Mouse (Mus musculus) G1E (cell line): ENCODE results near the gene Cyct. TPM values are rescaled to one million over a fixed set of nuclear protein-coding genes. Genes with fewer than 3 reads are reported as not detected.

Experiments used
- ATAC-seq: 2 replicates; pipeline ENCODE4 v1.8.0; 2016; ENCODE audit warnings: mild to moderate bottlenecking; ENCODE audit not compliant: insufficient number of reproducible peaks, poor library complexity, low FRiP score, severe bottlenecking; ENCODE audit errors: extremely low read depth
- DNase-seq: peaks from one replicate; pipeline ENCODE4 v3.0.0; 2012; ENCODE audit warnings: low spot score
- H3K27me3 ChIP-seq: 2 replicates; pipeline ENCODE4 v1.6.1; 2012; ENCODE audit warnings: mild to moderate bottlenecking, low read length, inconsistent platforms; ENCODE audit not compliant: insufficient read depth
- H3K36me3 ChIP-seq: replicated peaks from 2 replicates; pipeline ENCODE3; 2012; ENCODE audit warnings: mild to moderate bottlenecking, inconsistent platforms
- H3K4me1 ChIP-seq: 2 replicates; pipeline ENCODE4 v1.6.1; 2012; ENCODE audit warnings: low read depth, low read length, inconsistent platforms, mixed read lengths; ENCODE audit not compliant: insufficient read depth
- H3K4me3 ChIP-seq: 2 replicates; pipeline ENCODE4 v1.5.1; 2012; ENCODE audit warnings: low read depth, mild to moderate bottlenecking, inconsistent platforms, low read length, moderate library complexity, mixed read lengths
- H3K9me3 ChIP-seq: replicated peaks from 2 replicates; pipeline ENCODE4 v1.6.1; 2012; ENCODE audit warnings: inconsistent platforms
- CTCF ChIP-seq: IDR thresholded peaks from 2 replicates; pipeline ENCODE4 v1.5.1; 2012; ENCODE audit warnings: low read depth, low read length, inconsistent platforms, mixed read lengths
- GATA1 ChIP-seq: IDR thresholded peaks from 2 replicates; pipeline ENCODE4 v1.6.1; 2012; ENCODE audit warnings: borderline replicate concordance, low read length, inconsistent platforms, mixed read lengths
- GATA2 ChIP-seq: IDR thresholded peaks from 2 replicates; pipeline ENCODE4 v1.6.1; 2012; ENCODE audit warnings: low read depth, low read length, inconsistent platforms, borderline replicate concordance
- POLR2AphosphoS5 ChIP-seq: IDR thresholded peaks from 2 replicates; pipeline ENCODE4 v1.6.1; 2012; ENCODE audit warnings: low read depth, low read length, inconsistent platforms; ENCODE audit not compliant: insufficient replicate concordance
- TAL1 ChIP-seq: conservative IDR thresholded peaks from 2 replicates; pipeline ENCODE4 v1.6.1; 2012; ENCODE audit warnings: low read depth, low read length, inconsistent platforms, mixed read lengths
- polyA plus RNA-seq: library from polyadenylated mRNA; stranded (reverse); fragments of >175 nt; gene quantifications from 2 replicates; pipeline ENCODE4 v1.2.3, GENCODE M21; 2012
- total RNA-seq, 2 experiments: library from RNA; stranded (forward) in 1 of 2; stranded (reverse) in 1 of 2; fragments of 200-1000 nt in 1 of 2; fragments of >200 nt in 1 of 2; fragmentation: Nextera tagmentation in 1 of 2; gene quantifications; 2 replicates each; pipeline ENCODE4 v1.2.3; 2014 to 2017

Gene Cyct
- total and polyA plus RNA-seq, 3 experiments: not detected

GRCm38 (mm10) chr2:76400178-76400577 lies 39.9 kb upstream of the Cyct start:
- H3K9me3 ChIP-seq: no peaks in the 10 kb centered on the region
- no peak for ATAC-seq
- DNase-seq: no peak
- H3K4me1 ChIP-seq: no peaks in the 10 kb centered on the region
- no peaks in the 10 kb centered on the region for H3K36me3 ChIP-seq
- H3K4me3 ChIP-seq: no peak overlapping the region
- no peak for TF ChIP-seq GATA2
- TF ChIP-seq POLR2AphosphoS5: no peak
- TF ChIP-seq TAL1: no peak
- TF ChIP-seq GATA1: no peak
- TF ChIP-seq CTCF: no peak
- H3K27me3 ChIP-seq: peaks cover 10% of the 10 kb centered on the region; the same call in 1 of the 2 replicates

- Histone ChIP-seq H3K27me3 (no peaks in the 10 kb centered on the region), H3K9me3 (no peaks in the 10 kb centered on the region), H3K4me3 (no peak overlapping the region), H3K4me1 (no peaks in the 10 kb centered on the region), H3K36me3 (peaks cover 59% of the 10 kb centered on the region)
- ATAC-seq (no peak), DNase-seq (no peak)
- TF ChIP-seq GATA2: no peak
Observed at GRCm38 (mm10) chr2:76386531-76386930, 26.3 kb upstream of the Cyct start.

DNA sequence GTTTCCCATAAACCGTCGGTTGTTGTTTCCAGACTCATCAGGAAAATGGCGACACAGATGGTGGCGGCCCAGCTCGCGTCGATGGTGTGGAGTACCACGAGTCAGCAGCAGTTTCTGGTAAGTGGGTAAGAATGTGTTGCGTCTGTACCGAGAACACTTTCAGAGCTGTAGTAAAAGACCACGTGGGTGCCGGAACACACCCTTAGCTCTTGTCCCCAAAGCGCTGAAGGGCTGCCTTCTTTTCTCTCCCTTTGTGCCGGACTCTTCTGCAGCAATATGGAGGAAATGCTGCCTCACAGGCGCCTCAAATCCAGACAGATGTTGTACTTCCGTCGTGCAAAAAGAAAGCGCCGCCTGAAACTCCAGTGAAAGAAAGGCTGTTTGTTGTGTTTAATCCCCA lies 18.4 kb upstream of the Cyct start:
- Histone ChIP-seq H3K4me3 (no peak overlapping the region), H3K36me3 (peaks cover 90% of the 10 kb centered on the region)

DNA sequence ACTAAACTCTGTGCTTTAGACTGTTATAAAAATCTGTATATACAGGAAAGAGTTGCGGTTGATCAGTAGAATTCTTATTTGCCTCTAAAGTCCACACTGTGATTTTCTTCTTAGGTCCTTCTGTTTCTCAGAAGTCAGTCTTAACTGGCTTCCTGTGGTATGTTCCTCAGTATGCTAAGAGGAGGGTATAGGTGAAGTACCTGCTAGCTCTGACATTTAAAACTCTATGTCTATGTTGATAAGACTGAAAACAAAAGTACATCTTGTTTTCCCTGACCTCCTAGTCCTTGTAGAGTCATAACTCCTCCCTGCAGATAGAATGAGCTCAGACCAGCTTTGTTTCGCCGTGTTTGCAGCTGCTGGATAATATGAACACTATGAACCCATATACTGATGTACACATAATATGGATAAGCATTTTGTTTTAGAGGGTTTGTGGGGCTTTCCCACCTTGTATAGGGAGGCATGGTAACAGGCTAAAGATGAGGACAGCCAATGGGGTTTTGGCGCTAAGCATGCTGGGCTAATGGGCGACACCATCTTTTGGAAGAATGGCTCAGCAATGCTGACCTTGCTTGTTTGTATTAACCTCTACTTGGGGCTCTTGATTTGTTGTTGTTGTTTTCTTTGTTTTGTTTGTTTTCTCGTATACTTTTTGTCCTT lies 14.4 kb upstream of the Cyct start:
- H3K27me3 ChIP-seq: no peaks in the 10 kb centered on the region

More for the DNA sequence above, 18.4 kb upstream of the Cyct start:
- no peak for DNase-seq
- no peaks in the 10 kb centered on the region for H3K27me3 ChIP-seq
- TF ChIP-seq TAL1 (no peak), GATA1 (no peak), GATA2 (no peak), POLR2AphosphoS5 (no peak), CTCF (no peak)
- ATAC-seq: no peak
- no peaks in the 10 kb centered on the region for H3K9me3 ChIP-seq
- no peaks in the 10 kb centered on the region for H3K4me1 ChIP-seq

DNA sequence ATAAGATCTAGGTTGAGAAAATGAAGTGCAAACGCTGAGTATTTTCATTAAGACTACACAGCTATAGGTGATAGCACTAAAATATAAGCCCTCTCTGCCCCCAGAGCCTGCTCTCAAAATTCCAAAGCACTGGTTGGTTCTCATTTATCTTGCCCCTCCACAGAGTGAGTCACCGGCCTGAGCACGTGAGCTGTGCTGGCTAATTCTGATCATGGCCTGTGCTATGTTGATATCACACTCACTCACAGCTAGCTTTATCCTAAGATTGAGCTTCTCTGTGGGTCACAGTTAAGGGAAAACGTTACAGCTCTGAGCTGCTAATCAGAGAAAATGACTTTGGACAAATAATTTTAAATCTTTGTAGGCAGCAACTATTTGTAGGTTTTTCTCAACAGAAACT lies 12.0 kb upstream of the Cyct start:
- peak; percentile 83 for ATAC-seq
- no peaks in the 10 kb centered on the region for H3K9me3 ChIP-seq
- no peak for TF ChIP-seq GATA2
- no peak for TF ChIP-seq GATA1
- no peak for TF ChIP-seq TAL1
- H3K4me1 ChIP-seq: peaks cover 14% of the 10 kb centered on the region
- H3K36me3 ChIP-seq: peaks cover 50% of the 10 kb centered on the region
- H3K4me3 ChIP-seq: no peak overlapping the region; the same call in 1 of the 2 replicates
- peak; percentile 21 for DNase-seq
- H3K27me3 ChIP-seq: no peaks in the 10 kb centered on the region

More for the DNA sequence above, 14.4 kb upstream of the Cyct start:
- H3K4me3 ChIP-seq: no peak overlapping the region
- ATAC-seq (no peak), DNase-seq (no peak)
- peaks cover 14% of the 10 kb centered on the region for H3K4me1 ChIP-seq
- H3K9me3 ChIP-seq: no peaks in the 10 kb centered on the region
- TF ChIP-seq GATA2: no peak
- TF ChIP-seq GATA1: no peak
- no peak for TF ChIP-seq POLR2AphosphoS5
- TF ChIP-seq CTCF: no peak
- TF ChIP-seq TAL1: no peak
- H3K36me3 ChIP-seq: peaks cover 74% of the 10 kb centered on the region

DNA sequence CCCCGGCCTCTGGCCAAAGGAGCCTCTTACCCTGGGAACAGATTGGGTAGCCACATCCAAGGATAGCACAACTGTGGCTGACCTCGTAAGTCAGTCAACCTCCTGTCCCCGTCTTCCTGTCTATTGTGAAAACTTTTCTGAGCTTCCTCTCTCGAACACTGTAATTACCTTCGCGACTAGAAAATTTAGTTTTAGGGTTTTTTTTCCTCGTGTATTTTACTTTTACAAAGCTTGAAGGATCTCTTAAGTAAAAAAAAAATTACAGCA lies 10.3 kb upstream of the Cyct start:
- H3K36me3 ChIP-seq: peaks cover 38% of the 10 kb centered on the region
- ATAC-seq (no peak), DNase-seq (no peak)
- no peaks in the 10 kb centered on the region for H3K27me3 ChIP-seq
- peaks cover 14% of the 10 kb centered on the region for H3K4me1 ChIP-seq
- TF ChIP-seq POLR2AphosphoS5: no peak
- H3K9me3 ChIP-seq: no peaks in the 10 kb centered on the region
- peak overlapping the region; percentile 98 for H3K4me3 ChIP-seq
